Mouse (Mus musculus): ENCODE measurements around the gene Ttll10. TPM values are rescaled to one million over a fixed set of nuclear protein-coding genes. Genes with fewer than 3 reads are reported as not detected.

Gene Ttll10
- 0.27 and 0.30 TPM in 2 replicates for polyA plus RNA-seq (2016; fragmentation: Nextera tagmentation; extraction: Ambion mirVana)

DNA sequence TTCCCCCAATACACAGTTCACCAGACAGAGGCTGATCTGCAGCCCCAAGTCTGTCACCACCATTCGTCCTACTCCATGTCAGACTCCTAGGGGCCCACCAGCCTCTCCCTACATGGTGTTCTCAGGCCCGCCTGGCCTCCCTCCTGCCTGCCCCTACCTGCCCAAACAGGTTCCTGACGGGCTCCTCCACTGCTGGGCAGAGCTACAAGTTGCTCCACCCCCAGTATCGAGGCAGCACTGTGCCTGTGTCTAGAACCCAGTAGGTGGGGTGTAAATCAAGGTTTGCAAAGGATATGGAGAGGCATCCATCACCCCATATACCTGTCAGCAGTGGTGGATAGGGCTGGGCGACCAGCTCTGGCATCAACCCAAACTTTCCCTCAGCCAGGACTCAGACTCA is at the start of gene Ttll10:
Gene Ttll10 (minus strand): TSS at position 154 of the 400 bp plus-strand sequence.
- 41% methylated on average over 5 of the region's 5 CpGs for WGBS
- Histone ChIP-seq H3K27me3 (ENCODE audit: insufficient read depth, poor library complexity, severe bottlenecking) (no peaks in the 10 kb centered on the region), H3K27ac (peak within 1 kb of the TSS; percentile 72), H3K9me3 (no peaks in the 10 kb centered on the region), H3K4me1 (replicated peaks) (peaks cover 12% of the 10 kb centered on the region), H3K36me3 (no peaks in the 10 kb centered on the region), H3K4me3 (peak within 1 kb of the TSS; percentile 31)
- DNase-seq (ENCODE audit: low spot score), result peak; percentile 8

DNA sequence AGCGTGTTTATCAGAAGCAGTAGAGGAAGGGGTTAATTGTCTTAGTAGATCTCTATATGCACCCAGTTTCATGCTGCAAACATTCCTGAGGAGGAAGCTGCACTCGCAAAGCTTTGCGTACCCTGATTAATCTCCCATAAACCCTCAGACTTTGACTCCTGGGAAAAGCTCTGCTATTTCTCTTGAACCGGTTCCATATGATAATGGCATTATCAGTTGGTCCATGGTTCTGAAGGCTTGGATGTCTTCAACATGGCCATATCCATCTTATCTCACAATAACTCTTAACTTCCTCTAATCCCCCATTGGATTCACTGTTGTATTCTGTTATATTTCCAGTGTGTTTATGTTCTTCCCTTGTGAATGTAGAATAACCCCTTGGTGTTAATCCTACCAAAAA is 44.1 kb upstream of the Ttll10 start:
- no peaks in the 10 kb centered on the region for H3K27me3 ChIP-seq (ENCODE audit: insufficient read depth, poor library complexity, severe bottlenecking)
- DNase-seq (ENCODE audit: low spot score), result no peak
- no peak overlapping the region for H3K27ac ChIP-seq
- no peak overlapping the region for H3K4me3 ChIP-seq
- no peaks in the 10 kb centered on the region for H3K36me3 ChIP-seq
- WGBS, result 85% methylated on average over 4 of the region's 4 CpGs
- no peaks in the 10 kb centered on the region for H3K9me3 ChIP-seq
- H3K4me1 ChIP-seq (replicated peaks), result 0 out of 2 replicates have a peak, but pooled peaks cover 2% of the 10 kb centered on the region

DNA sequence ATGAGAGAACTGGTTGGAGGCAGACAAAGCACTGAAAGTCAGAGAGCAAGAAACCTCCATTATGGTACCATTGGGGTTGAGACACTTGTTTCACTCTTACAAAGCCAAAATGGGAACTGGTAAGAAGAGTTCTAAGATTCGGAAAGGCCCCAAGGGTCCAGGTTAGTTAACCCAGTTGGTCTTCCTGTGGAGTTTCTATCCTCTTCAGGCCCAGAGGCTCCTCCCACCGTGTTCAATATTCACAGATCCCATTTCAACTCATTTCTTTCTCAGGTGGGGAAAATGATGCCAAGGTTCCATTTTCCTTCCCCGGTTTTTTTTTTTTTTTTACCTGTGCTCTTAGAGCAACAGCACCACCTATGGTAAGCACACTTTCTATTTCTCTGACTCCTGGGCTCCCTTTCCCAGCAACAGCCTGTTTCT is 42.3 kb upstream of the Ttll10 start:
- Histone ChIP-seq H3K4me3 (no peak overlapping the region), H3K4me1 (replicated peaks) (0 out of 2 replicates have a peak, but pooled peaks cover 2% of the 10 kb centered on the region), H3K27me3 (ENCODE audit: insufficient read depth, poor library complexity, severe bottlenecking) (no peaks in the 10 kb centered on the region), H3K9me3 (no peaks in the 10 kb centered on the region), H3K27ac (no peak overlapping the region), H3K36me3 (no peaks in the 10 kb centered on the region)
- DNase-seq (ENCODE audit: low spot score), result no peak
- 48% methylated on average over 3 of the region's 3 CpGs for WGBS

DNA sequence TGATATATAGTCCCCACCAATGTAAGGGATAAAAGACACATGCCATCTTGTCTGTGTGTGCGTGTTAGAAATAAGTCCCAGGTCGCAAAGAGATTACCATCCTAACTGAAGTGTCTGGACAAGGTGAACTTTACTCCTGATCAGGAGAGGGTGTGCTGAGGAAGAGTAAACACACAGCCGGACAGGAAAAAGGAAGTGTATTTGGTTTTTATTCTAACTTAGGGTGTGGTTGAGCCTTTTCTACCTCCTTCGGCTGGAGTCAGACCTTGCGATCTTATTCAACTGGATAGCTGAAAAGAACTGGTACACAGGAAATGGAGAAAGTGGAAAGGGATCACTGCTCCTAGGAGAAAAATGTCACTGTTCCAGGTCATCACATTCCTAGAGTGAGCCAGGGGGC is 41.3 kb upstream of the Ttll10 start:
- Histone ChIP-seq H3K4me3 (no peak overlapping the region), H3K27ac (no peak overlapping the region), H3K9me3 (no peaks in the 10 kb centered on the region), H3K36me3 (no peaks in the 10 kb centered on the region), H3K4me1 (replicated peaks) (0 out of 2 replicates have a peak, but pooled peaks cover 2% of the 10 kb centered on the region), H3K27me3 (ENCODE audit: insufficient read depth, poor library complexity, severe bottlenecking) (no peaks in the 10 kb centered on the region)
- no peak for DNase-seq (ENCODE audit: low spot score)
- WGBS, result 90% methylated on average over 5 of the region's 5 CpGs

DNA sequence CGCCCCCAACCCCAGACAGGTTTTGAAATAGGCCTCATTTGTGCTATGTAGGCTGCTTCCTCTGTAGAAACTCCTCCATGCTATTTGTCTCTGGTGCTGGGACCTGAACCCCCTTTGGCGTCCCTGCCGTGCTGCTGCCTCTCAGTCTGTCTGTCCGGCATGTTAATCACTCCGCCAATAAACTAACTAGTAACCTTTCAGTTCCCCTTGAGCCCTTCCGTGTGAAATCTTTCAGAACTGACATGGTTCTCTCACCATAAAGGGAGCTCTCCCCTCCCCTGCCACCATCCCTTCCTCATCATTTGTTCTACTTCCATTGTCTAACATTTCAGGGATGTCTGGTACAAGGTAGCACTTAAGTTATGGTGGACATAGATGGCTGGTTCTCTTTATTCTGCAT is 40.2 kb upstream of the Ttll10 start:
- no peaks in the 10 kb centered on the region for H3K27me3 ChIP-seq (ENCODE audit: insufficient read depth, poor library complexity, severe bottlenecking)
- DNase-seq (ENCODE audit: low spot score), result no peak
- H3K9me3 ChIP-seq, result no peaks in the 10 kb centered on the region
- no peak overlapping the region for H3K27ac ChIP-seq
- no peaks in the 10 kb centered on the region for H3K36me3 ChIP-seq
- no peak overlapping the region for H3K4me3 ChIP-seq
- WGBS, result 71% methylated on average over 6 of the region's 6 CpGs
- H3K4me1 ChIP-seq (replicated peaks), result 0 out of 2 replicates have a peak, but pooled peaks cover 2% of the 10 kb centered on the region

DNA sequence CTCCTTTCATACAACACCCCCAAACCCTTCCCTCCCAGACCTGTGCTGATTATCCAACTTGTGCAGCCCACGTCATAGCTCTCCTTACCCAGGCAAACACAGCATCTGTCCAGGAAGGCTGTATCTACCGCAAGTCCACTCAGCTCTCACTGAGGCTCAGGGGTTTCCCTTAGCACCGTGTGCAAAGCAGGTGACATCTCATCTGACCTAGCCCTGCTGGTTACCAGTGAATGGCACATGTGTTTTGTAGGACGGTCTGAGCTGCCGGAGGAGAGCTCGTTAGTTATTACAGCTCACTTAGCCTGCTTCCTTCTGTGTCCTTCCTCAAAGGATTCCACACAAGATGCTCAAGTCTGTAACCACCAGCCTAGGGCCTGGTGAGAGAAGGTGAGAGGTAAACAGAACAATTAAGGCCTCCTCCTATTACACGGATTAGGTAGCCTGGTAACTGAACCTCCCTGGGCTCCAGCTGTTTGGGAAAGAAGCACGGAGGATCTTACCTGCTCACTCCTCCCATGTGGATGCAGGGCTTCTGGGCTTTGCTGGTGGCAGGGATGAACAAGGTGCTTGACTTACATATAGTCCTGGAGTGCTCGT is 38.7 kb upstream of the Ttll10 start:
- H3K27ac ChIP-seq, result no peak overlapping the region
- 71% methylated on average over 9 of the region's 9 CpGs for WGBS
- H3K4me3 ChIP-seq, result no peak overlapping the region
- H3K4me1 ChIP-seq (replicated peaks), result 0 out of 2 replicates have a peak, but pooled peaks cover 2% of the 10 kb centered on the region
- DNase-seq (ENCODE audit: low spot score), result no peak
- H3K36me3 ChIP-seq, result no peaks in the 10 kb centered on the region
- no peaks in the 10 kb centered on the region for H3K27me3 ChIP-seq (ENCODE audit: insufficient read depth, poor library complexity, severe bottlenecking)
- no peaks in the 10 kb centered on the region for H3K9me3 ChIP-seq

DNA sequence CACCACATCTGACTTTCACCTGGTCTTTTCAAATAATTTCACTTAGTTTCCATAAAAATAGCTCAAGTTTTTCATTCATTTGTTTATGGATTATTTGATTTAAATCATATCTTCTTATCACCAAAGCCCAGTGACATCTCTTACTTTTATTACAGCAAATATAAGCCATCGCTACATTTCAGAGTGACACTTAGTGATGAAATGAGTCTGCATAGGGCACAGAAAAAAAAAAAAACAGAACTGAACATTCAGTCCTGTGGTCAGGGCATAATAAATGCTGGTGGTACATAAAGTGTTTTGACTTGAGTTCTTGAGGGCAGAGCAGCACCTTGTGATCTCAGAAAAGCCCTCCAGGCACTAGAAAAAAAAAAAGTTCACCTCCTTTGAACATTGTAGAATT is 37.0 kb upstream of the Ttll10 start:
- Histone ChIP-seq H3K9me3 (no peaks in the 10 kb centered on the region), H3K27me3 (ENCODE audit: insufficient read depth, poor library complexity, severe bottlenecking) (no peaks in the 10 kb centered on the region), H3K4me1 (replicated peaks) (0 out of 2 replicates have a peak, but pooled peaks cover 2% of the 10 kb centered on the region), H3K27ac (no peak overlapping the region), H3K4me3 (no peak overlapping the region), H3K36me3 (no peaks in the 10 kb centered on the region)
- WGBS, result 97% methylated on average over 1 of the region's 1 CpGs
- DNase-seq (ENCODE audit: low spot score), result no peak

DNA sequence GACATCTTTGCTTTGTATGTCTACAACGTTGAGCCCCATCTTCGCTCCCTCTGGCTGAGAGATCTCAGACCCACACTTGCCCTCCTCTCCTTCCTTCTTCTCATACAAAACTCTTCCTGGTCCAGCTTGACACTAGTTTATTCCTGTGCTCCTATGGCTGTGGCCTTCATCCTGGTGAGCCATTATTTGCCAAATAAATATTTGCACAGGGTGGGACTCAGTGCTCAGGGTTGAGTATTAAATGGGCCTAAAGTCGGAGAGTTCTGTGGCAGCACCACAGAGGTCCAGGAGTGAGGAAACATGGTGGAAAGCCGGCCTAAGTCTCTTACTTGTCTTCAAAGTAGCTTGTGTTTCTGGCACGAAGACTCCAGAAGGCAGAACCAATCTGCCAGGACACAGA is 34.5 kb upstream of the Ttll10 start:
- Histone ChIP-seq H3K27ac (no peak overlapping the region), H3K4me3 (no peak overlapping the region), H3K27me3 (ENCODE audit: insufficient read depth, poor library complexity, severe bottlenecking) (no peaks in the 10 kb centered on the region), H3K9me3 (no peaks in the 10 kb centered on the region), H3K36me3 (no peaks in the 10 kb centered on the region), H3K4me1 (replicated peaks) (0 out of 2 replicates have a peak, but pooled peaks cover 2% of the 10 kb centered on the region)
- DNase-seq (ENCODE audit: low spot score), result no peak
- 87% methylated on average over 5 of the region's 5 CpGs for WGBS

DNA sequence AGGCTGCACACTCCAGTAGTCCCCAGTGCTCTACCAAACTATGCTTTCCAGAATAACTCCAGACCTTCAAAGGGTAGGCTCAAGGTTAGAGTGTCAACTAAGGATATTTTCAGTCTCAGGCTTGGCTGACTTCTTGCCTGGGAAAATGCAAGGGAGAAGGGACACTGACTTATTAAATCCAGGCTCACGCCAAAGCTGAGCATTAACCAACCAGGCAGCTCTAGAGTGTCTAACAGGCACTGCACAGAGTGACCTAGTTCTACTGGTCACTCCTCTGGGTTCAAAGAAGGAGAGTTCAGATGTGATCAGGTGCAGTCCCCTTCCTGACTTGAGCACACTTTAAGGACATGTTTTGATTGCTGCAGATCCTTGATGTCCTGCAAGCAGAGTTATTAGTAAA is 33.6 kb upstream of the Ttll10 start:
- WGBS, result 82% methylated on average over 1 of the region's 1 CpGs
- Histone ChIP-seq H3K27me3 (ENCODE audit: insufficient read depth, poor library complexity, severe bottlenecking) (no peaks in the 10 kb centered on the region), H3K4me3 (no peak overlapping the region), H3K4me1 (replicated peaks) (no peaks in the 10 kb centered on the region), H3K36me3 (no peaks in the 10 kb centered on the region), H3K27ac (no peak overlapping the region), H3K9me3 (no peaks in the 10 kb centered on the region)
- no peak for DNase-seq (ENCODE audit: low spot score)

DNA sequence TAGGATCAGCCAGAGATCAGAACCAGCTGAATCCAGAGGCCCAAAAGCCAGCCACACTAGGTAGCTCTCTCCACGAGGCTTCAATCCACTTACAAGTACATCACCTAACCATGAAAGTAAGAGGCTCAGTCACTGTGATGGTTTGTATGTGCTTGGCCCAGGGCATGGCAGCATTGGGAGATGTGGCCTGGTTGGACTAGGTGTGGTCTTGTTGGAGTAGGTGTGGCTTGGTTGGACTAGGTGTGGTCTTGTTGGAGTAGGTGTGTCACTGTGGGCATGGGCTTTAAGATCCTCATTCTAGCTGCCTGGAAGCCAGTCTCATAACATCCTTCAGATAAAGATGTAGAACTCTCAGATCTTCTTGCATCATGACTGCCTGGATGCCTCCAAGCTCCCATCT is 32.0 kb upstream of the Ttll10 start:
- H3K9me3 ChIP-seq, result no peaks in the 10 kb centered on the region
- no peaks in the 10 kb centered on the region for H3K4me1 ChIP-seq (replicated peaks)
- no peaks in the 10 kb centered on the region for H3K27me3 ChIP-seq (ENCODE audit: insufficient read depth, poor library complexity, severe bottlenecking)
- H3K4me3 ChIP-seq, result no peak overlapping the region
- no peak overlapping the region for H3K27ac ChIP-seq
- DNase-seq (ENCODE audit: low spot score), result no peak
- no peaks in the 10 kb centered on the region for H3K36me3 ChIP-seq
- WGBS, result 72% methylated on average over 1 of the region's 1 CpGs

DNA sequence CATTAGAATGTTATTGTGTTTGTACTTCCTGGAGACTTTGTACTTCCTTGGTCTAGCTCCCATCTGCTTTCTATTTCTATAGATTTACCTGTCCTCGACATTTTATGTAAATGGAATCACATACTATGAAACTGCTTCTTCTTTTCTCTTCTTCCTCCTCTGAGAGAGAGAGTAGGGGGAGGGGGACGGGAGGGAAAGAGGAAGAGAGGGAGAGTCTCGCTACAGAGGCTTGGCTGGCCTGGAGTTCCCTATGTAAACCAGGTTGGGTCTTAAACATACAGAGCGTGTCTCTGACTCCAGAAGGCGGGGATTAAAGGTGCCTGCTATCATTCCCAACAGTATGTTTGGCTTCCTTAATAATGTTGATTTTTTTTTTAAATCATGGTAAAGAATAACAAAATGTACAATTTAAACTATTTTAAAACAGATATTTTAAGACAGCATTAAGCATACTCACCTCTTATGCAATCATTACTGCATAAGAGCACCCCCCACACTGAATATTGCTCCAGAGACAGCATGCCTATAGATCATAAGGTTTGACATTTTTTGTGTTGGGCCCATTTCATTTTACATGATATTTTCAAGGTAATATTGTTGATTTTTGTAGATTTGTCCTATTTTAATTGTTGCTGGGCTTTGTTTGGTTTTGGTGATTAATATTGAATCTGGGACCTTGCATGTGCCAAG is 28.3 kb upstream of the Ttll10 start:
- WGBS, result 43% methylated on average over 5 of the region's 5 CpGs
- no peak overlapping the region for H3K4me3 ChIP-seq
- H3K4me1 ChIP-seq (replicated peaks), result no peaks in the 10 kb centered on the region
- H3K27ac ChIP-seq, result no peak overlapping the region
- no peaks in the 10 kb centered on the region for H3K36me3 ChIP-seq
- H3K27me3 ChIP-seq (ENCODE audit: insufficient read depth, poor library complexity, severe bottlenecking), result no peaks in the 10 kb centered on the region
- H3K9me3 ChIP-seq, result no peaks in the 10 kb centered on the region
- no peak for DNase-seq (ENCODE audit: low spot score)

DNA sequence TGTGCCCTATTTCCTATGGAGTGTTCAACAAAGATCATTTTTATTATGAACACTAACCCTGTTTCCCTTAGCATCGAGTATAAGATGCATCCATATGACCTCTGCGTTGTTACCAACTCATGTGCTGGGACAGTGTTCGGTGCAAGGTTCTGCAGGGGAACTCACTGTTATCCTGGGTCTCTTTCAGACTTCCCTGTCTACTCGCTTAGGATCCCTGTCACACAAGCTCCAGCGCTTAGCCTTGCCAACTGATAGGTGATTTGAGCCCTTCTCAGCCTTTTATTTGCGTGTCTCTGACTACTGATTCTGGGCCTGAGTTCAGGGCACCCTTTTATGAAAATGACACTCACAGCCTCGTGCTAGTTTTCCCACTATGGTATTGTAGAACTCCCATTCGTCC is 26.0 kb upstream of the Ttll10 start:
- no peaks in the 10 kb centered on the region for H3K36me3 ChIP-seq
- H3K9me3 ChIP-seq, result no peaks in the 10 kb centered on the region
- H3K27ac ChIP-seq, result no peak overlapping the region
- no peak overlapping the region for H3K4me3 ChIP-seq
- no peaks in the 10 kb centered on the region for H3K4me1 ChIP-seq (replicated peaks)
- 0 out of 2 replicates have a peak, but pooled peaks cover 5% of the 10 kb centered on the region for H3K27me3 ChIP-seq (ENCODE audit: insufficient read depth, poor library complexity, severe bottlenecking)
- no peak for DNase-seq (ENCODE audit: low spot score)
- 88% methylated on average over 8 of the region's 8 CpGs for WGBS

DNA sequence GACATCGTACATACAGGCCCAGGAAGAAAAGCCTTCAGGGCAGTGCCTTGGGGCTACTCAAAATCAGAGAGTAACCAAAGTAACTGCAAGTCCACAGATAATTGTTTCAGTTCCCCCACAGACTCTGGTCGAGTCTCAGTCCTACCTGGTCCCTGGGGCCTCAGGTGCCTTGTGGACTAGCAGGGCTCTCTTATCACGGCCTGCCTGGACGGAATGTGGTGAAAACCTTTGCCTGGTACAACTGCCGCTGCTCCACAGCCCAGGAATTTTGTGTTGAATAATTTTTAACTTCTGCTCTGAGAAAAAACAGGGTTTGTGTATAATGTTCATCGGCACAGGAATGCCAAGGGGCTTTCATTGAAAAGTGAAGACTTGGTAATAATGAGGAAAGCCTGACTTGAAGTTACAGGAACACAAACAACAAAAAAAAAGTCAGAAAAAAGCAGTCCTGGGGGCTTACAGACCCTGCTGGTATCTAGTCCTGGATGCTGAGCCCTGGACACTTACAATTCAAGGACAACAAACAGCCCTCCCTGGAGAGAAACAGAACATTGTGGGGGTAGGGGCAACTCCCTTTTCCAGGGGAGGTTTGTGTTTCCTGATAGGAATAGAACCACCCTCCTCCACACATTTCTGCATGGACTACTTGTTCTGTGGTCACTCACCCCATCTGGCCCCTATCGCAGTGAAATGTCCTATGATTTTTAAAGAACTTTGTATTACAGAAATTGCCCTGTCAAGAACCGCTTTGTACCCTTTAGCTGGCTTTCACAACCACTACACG is 25.1 kb upstream of the Ttll10 start:
- Histone ChIP-seq H3K36me3 (no peaks in the 10 kb centered on the region), H3K27ac (no peak overlapping the region), H3K9me3 (no peaks in the 10 kb centered on the region), H3K27me3 (ENCODE audit: insufficient read depth, poor library complexity, severe bottlenecking) (0 out of 2 replicates have a peak, but pooled peaks cover 7% of the 10 kb centered on the region), H3K4me1 (replicated peaks) (no peaks in the 10 kb centered on the region), H3K4me3 (no peak overlapping the region)
- WGBS, result 83% methylated on average over 9 of the region's 9 CpGs
- no peak for DNase-seq (ENCODE audit: low spot score)
